Mouse (Mus musculus): ENCODE measurements around the gene Ostf1. TPM values are rescaled to one million over a fixed set of nuclear protein-coding genes. Genes with fewer than 3 reads are reported as not detected.
A peak's percentile ranks its signal among the peaks of the same experiment; 100 is the strongest.
"Not testable (repeated sequence)": the region's sequence is repeated elsewhere in the genome, so short reads cannot be mapped to it uniquely, and the experiment has no call there.

Gene Ostf1
- polyA plus RNA-seq, 1 experiment from 2014 or later = 65.3 TPM

- Histone ChIP-seq H3K9ac (no peak overlapping the region), H3K27ac (no peak overlapping the region), H3K36me3 (0 out of 2 replicates have a peak, but pooled peaks cover under 1% of the 10 kb centered on the region), H3K4me2 (replicated peaks) (no peak overlapping the region), H3K27me3 (no peaks in the 10 kb centered on the region), H3K9me3 (no peaks in the 10 kb centered on the region), H3K4me3 (no peak overlapping the region), H3K4me1 (0 out of 2 replicates have a peak, but pooled peaks cover 5% of the 10 kb centered on the region)
- ATAC-seq (ENCODE audit: low FRiP score, low read depth) = no peak
- 83% methylated on average over 5 of the region's 5 CpGs for WGBS
These were observed 34.7 kb downstream of the Ostf1 start for GRCm38 (mm10) chr19:18596876-18597275.

DNA sequence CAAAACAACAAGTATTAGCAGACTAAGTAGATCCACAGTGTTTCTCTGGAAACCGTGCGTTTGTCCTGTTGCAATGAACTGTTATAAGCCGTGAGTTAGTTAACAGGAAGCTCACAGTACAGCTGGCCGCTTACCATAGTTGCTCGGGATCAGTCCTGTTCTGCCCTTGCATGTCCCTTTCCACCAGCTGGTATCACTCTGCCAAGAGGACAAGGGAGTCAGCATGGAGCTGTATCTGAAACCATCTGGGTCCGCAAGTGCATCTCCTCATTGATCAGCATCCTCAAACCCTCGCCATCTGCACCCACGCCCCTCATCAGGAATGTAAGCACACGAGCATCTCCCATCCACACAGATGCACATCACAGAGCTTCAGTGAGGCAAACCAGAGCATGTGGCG is 37.9 kb downstream of the Ostf1 start:
- 82% methylated on average over 10 of the region's 10 CpGs for WGBS
- Histone ChIP-seq H3K9ac (no peak overlapping the region), H3K4me3 (no peak overlapping the region), H3K27me3 (no peaks in the 10 kb centered on the region), H3K9me3 (no peaks in the 10 kb centered on the region), H3K4me1 (peaks cover 10% of the 10 kb centered on the region), H3K27ac (no peak overlapping the region), H3K36me3 (no peaks in the 10 kb centered on the region), H3K4me2 (replicated peaks) (no peak overlapping the region)
- no peak for ATAC-seq (ENCODE audit: low FRiP score, low read depth)

DNA sequence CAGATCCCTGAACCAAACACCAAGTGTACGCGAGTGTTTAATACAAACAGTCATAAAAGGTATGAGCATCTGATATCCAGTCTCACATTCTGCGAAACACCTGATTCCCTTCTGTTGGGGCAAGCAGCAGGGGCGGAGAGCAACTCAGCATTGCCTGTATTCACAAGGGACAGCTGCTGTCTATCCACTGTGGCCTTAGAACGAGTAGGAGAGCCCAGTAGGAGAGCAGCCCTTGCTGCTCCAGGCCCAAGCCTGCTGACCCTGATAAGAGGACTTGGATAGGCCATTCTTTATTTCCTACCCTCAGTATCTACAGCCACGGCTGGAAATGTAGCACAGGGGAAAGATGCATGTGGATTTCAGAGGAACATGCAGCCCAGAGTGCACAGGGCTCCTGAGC is 38.7 kb downstream of the Ostf1 start:
- Histone ChIP-seq H3K27ac (no peak overlapping the region), H3K27me3 (no peaks in the 10 kb centered on the region), H3K9ac (no peak overlapping the region; the same call in 1 of the 2 replicates), H3K4me3 (no peak overlapping the region), H3K36me3 (no peaks in the 10 kb centered on the region), H3K4me2 (replicated peaks) (no peak overlapping the region), H3K4me1 (peaks cover 10% of the 10 kb centered on the region), H3K9me3 (no peaks in the 10 kb centered on the region)
- 74% methylated on average over 6 of the region's 6 CpGs for WGBS
- no peak for ATAC-seq (ENCODE audit: low FRiP score, low read depth)

DNA sequence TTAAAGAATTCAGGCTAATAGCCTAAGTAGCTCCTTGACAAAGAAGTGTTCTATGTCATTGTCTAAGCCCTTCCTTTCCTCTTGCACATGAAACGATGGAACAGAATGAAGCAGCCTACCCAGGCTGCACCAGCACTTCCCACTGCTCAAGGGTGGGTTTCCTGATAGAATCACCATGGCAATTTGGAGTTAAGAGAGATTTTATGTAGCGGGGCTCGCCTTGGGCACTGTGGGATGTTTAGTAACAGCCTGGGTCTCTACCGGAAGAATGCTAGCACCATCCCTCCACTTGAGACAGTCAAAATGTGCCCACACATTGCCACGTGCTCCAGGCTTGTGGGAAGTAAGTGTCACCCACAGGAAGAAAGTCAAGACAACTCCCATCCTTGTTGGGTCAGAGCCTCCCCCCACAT is 40.7 kb downstream of the Ostf1 start:
- ATAC-seq (ENCODE audit: low FRiP score, low read depth) = no peak

DNA sequence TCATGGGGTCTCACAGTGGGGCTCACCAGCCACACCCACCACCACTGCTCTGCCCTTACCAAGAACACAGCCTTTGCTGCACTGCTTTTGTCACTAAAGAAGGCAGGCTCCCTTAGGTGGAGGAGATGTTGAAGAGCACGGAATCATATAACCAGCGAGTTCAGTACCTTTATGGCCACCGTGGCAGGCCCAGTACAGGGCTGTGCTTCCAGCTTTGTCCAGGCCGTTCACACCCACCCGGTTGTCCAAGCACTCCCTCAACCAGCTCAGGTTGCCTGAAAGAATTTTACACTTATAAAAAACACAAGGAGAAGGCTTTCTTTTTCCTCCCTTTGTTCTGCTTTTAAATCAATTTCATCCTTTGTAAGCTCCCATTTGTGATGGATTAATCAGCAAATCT is 41.4 kb downstream of the Ostf1 start:
- ATAC-seq (ENCODE audit: low FRiP score, low read depth) = 0 out of 2 replicates have a peak, but pooled peaks have one; percentile 34
- no peak overlapping the region for H3K27ac ChIP-seq
- H3K4me2 ChIP-seq (replicated peaks) = no peak overlapping the region
- peaks cover 23% of the 10 kb centered on the region for H3K4me1 ChIP-seq
- no peaks in the 10 kb centered on the region for H3K27me3 ChIP-seq
- no peak overlapping the region for H3K9ac ChIP-seq
- H3K36me3 ChIP-seq = no peaks in the 10 kb centered on the region
- 57% methylated on average over 5 of the region's 5 CpGs for WGBS
- H3K4me3 ChIP-seq = no peak overlapping the region
- H3K9me3 ChIP-seq = no peaks in the 10 kb centered on the region

More for the DNA sequence above, 40.7 kb downstream of the Ostf1 start:
- no peaks in the 10 kb centered on the region for H3K27me3 ChIP-seq
- H3K4me2 ChIP-seq (replicated peaks) = no peak overlapping the region
- 55% methylated on average over 5 of the region's 5 CpGs for WGBS
- no peak overlapping the region for H3K27ac ChIP-seq
- H3K4me3 ChIP-seq = no peak overlapping the region
- no peaks in the 10 kb centered on the region for H3K36me3 ChIP-seq
- H3K4me1 ChIP-seq = peaks cover 19% of the 10 kb centered on the region
- no peaks in the 10 kb centered on the region for H3K9me3 ChIP-seq
- H3K9ac ChIP-seq = no peak overlapping the region

- H3K27ac ChIP-seq = no peak overlapping the region
- WGBS = 94% methylated on average over 8 of the region's 8 CpGs
- no peaks in the 10 kb centered on the region for H3K27me3 ChIP-seq
- H3K4me2 ChIP-seq (replicated peaks) = no peak overlapping the region
- H3K9me3 ChIP-seq = no peaks in the 10 kb centered on the region
- no peak overlapping the region for H3K4me3 ChIP-seq
- H3K9ac ChIP-seq = no peak overlapping the region
- peaks cover 23% of the 10 kb centered on the region for H3K4me1 ChIP-seq
- H3K36me3 ChIP-seq = peaks cover 6% of the 10 kb centered on the region; the same call in 1 of the 2 replicates
- ATAC-seq (ENCODE audit: low FRiP score, low read depth) = no peak
These were observed 42.3 kb downstream of the Ostf1 start for GRCm38 (mm10) chr19:18589276-18589675.

- not testable (repeated sequence) for H3K9ac ChIP-seq; H3K27me3 ChIP-seq; H3K4me3 ChIP-seq; H3K4me2 ChIP-seq (replicated peaks); ATAC-seq (ENCODE audit: low FRiP score, low read depth); H3K27ac ChIP-seq; H3K36me3 ChIP-seq; H3K9me3 ChIP-seq
- 97% methylated on average over 10 of the region's 10 CpGs for WGBS
- H3K4me1 ChIP-seq = peaks cover 23% of the 10 kb centered on the region
These were observed 42.8 kb downstream of the Ostf1 start for GRCm38 (mm10) chr19:18588801-18589200.

- 90% methylated on average over 1 of the region's 1 CpGs for whole genome bisulfite sequencing
- Histone ChIP-seq H3K27me3 (no peaks in the 10 kb centered on the region), H3K36me3 (peaks cover 6% of the 10 kb centered on the region; the same call in 1 of the 2 replicates), H3K4me3 (no peak overlapping the region), H3K4me1 (peaks cover 23% of the 10 kb centered on the region), H3K9ac (no peak overlapping the region), H3K4me2 (replicated peaks) (no peak overlapping the region), H3K9me3 (no peaks in the 10 kb centered on the region), H3K27ac (no peak overlapping the region)
- ATAC-seq (ENCODE audit: low FRiP score, low read depth) = no peak
These were observed 43.4 kb downstream of the Ostf1 start for GRCm38 (mm10) chr19:18588243-18588642.

DNA sequence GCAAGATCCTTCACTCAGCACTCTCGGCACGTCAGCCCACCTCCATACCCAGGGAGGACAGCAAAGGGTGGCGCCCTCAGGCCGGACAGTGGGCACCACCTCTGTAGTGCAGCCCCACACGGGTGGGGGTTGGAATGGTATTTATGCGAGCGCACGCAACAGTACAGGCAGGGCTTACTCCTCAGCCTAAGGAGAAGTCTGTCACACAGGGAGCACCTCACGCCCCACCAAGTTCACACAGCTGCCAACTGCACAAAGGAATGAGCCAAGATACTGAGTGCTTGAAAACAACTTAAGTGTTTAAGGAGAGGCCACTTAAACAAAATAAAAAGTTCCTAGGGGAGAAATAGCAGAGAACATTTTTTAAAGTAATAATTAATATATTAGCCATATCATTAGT is 44.5 kb downstream of the Ostf1 start:
- no peak for ATAC-seq (ENCODE audit: low FRiP score, low read depth)
- peaks cover 6% of the 10 kb centered on the region; the same call in 1 of the 2 replicates for H3K36me3 ChIP-seq
- H3K4me3 ChIP-seq = no peak overlapping the region
- H3K9me3 ChIP-seq = no peaks in the 10 kb centered on the region
- H3K9ac ChIP-seq = no peak overlapping the region
- H3K27ac ChIP-seq = no peak overlapping the region
- WGBS = 80% methylated on average over 9 of the region's 9 CpGs
- no peak overlapping the region for H3K4me2 ChIP-seq (replicated peaks)
- peaks cover 23% of the 10 kb centered on the region for H3K4me1 ChIP-seq
- no peaks in the 10 kb centered on the region for H3K27me3 ChIP-seq

DNA sequence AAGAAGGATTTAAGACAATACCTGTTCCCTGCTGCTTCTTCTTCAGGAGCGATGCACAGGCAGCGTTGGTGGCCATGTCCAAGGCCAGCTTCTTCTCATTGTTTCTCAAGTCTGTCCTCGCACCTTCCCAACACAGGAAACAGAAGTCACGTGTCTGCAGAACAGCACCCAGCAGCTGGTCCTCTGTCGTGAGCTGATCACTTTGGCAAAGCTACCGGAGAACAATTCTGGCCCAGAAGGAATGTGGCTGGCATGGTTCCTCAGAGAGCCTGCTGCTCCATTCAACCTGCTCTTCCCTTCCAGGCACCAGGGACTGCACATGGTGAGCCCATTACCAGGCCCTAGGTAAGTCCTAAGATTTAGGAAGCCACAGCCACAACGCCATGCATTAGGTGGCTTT is 47.0 kb downstream of the Ostf1 start:
- no peak overlapping the region for H3K4me3 ChIP-seq
- peaks cover 13% of the 10 kb centered on the region; the same call in 1 of the 2 replicates for H3K4me1 ChIP-seq
- no peaks in the 10 kb centered on the region for H3K27me3 ChIP-seq
- no peaks in the 10 kb centered on the region for H3K9me3 ChIP-seq
- no peak overlapping the region for H3K9ac ChIP-seq
- H3K36me3 ChIP-seq = peaks cover 6% of the 10 kb centered on the region; the same call in 1 of the 2 replicates
- no peak for ATAC-seq (ENCODE audit: low FRiP score, low read depth)
- H3K4me2 ChIP-seq (replicated peaks) = no peak overlapping the region
- WGBS = 90% methylated on average over 7 of the region's 7 CpGs
- H3K27ac ChIP-seq = no peak overlapping the region

DNA sequence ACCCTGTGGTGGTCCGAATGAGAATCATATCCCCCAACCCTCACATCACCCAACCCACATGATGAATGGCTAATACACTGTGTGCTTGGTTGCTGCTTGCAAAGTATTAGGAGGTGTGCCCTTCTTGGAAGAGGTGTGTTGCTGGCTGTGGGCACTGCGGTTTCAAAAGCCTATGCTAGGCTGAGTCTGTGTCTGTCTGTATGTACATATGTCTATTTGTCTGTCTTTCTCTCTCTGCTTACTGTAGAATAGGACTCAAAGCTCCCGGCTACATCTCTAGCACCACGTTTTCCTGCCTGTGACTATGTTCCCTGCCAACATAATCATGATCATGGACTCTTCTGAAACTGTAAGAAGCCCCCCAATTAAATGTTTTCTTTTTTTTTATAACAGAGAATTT is 47.9 kb downstream of the Ostf1 start:
- H3K4me2 ChIP-seq (replicated peaks) = no peak overlapping the region
- no peak overlapping the region for H3K4me3 ChIP-seq
- H3K4me1 ChIP-seq = peaks cover 16% of the 10 kb centered on the region; the same call in 1 of the 2 replicates
- peaks cover 6% of the 10 kb centered on the region; the same call in 1 of the 2 replicates for H3K36me3 ChIP-seq
- no peak overlapping the region for H3K27ac ChIP-seq
- no peak for ATAC-seq (ENCODE audit: low FRiP score, low read depth)
- no peak overlapping the region for H3K9ac ChIP-seq
- H3K27me3 ChIP-seq = no peaks in the 10 kb centered on the region
- H3K9me3 ChIP-seq = no peaks in the 10 kb centered on the region
- WGBS = 87% methylated on average over 4 of the region's 4 CpGs

DNA sequence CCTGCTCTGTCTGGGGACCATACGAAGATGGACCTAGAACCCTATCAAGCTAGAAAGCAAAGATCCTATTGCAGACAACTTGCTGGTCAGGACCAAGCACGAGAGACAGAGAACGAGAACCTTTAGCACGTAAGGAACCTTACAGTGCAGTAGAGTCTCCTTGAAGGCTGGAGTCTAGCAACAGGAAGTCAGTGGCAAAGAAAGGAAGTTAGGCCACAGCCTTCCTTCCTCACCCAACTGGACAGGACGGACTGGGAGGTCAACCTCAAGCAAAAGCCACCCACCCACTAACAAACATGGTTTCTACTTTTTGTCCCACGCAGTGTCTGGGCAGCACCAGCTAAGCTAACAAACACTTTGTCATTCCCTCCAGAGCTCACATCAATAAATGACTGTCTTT is 48.7 kb downstream of the Ostf1 start:
- Histone ChIP-seq H3K9ac (no peak overlapping the region), H3K27ac (no peak overlapping the region), H3K36me3 (peaks cover 6% of the 10 kb centered on the region; the same call in 1 of the 2 replicates), H3K9me3 (no peaks in the 10 kb centered on the region), H3K4me2 (replicated peaks) (no peak overlapping the region), H3K27me3 (no peaks in the 10 kb centered on the region), H3K4me1 (peaks cover 24% of the 10 kb centered on the region; the same call in 1 of the 2 replicates), H3K4me3 (no peak overlapping the region)
- WGBS = 85% methylated on average over 6 of the region's 6 CpGs
- no peak for ATAC-seq (ENCODE audit: low FRiP score, low read depth)

DNA sequence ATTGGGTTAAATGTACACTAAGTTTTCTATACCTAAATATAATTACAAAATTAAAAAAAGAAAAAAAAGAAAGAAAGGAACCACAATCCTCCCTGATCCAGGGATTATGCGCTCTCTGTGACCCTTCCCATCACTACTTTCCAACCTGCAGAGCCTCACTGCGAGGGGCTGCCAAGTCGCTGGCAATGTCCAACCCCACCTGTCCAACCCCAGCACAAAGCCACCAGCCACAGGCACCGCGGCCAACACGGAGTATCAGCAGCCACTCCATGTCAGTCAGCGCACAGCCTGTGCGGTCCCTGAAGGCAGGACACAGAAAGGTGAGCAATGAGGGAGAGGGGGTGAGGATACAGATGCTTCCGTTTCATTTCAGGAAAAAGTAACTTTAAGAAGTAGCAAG is 49.4 kb downstream of the Ostf1 start:
- no peak overlapping the region for H3K4me3 ChIP-seq
- H3K9ac ChIP-seq = no peak overlapping the region
- H3K27me3 ChIP-seq = no peaks in the 10 kb centered on the region
- no peak for ATAC-seq (ENCODE audit: low FRiP score, low read depth)
- H3K4me2 ChIP-seq (replicated peaks) = no peak overlapping the region
- H3K4me1 ChIP-seq = peaks cover 29% of the 10 kb centered on the region; the same call in 1 of the 2 replicates
- H3K36me3 ChIP-seq = peaks cover 6% of the 10 kb centered on the region; the same call in 1 of the 2 replicates
- no peak overlapping the region for H3K27ac ChIP-seq
- no peaks in the 10 kb centered on the region for H3K9me3 ChIP-seq
- 94% methylated on average over 9 of the region's 9 CpGs for whole genome bisulfite sequencing
